Mouse (Mus musculus): ENCODE measurements around the gene Serpinb6b.

GRCm38 (mm10) chr13:32982556-32983042 lies 17.6 kb downstream of the Serpinb6b start:
- no peak for TF ChIP-seq CTCF (IDR thresholded peaks at IDR 0.05; ENCODE audit: insufficient read depth, low read depth, low read length)
- TF ChIP-seq POLR2A (IDR thresholded peaks at IDR 0.05; ENCODE audit: insufficient read depth, low read depth, low read length): no peak

Data from olfactory bulb, adult 2 months (tissue).